Mouse (Mus musculus) G1E (cell line): Measurements from ENCODE around the gene Nek8.

Source experiments
- CTCF ChIP-seq: IDR thresholded peaks from 2 replicates; pipeline ENCODE4 v1.5.1; 2012; ENCODE audit warnings: low read depth, low read length, inconsistent platforms, mixed read lengths
- GATA1 ChIP-seq: IDR thresholded peaks from 2 replicates; pipeline ENCODE4 v1.6.1; 2012; ENCODE audit warnings: borderline replicate concordance, low read length, inconsistent platforms, mixed read lengths
- POLR2AphosphoS5 ChIP-seq: IDR thresholded peaks from 2 replicates; pipeline ENCODE4 v1.6.1; 2012; ENCODE audit warnings: low read depth, low read length, inconsistent platforms; ENCODE audit not compliant: insufficient replicate concordance
- TAL1 ChIP-seq: conservative IDR thresholded peaks from 2 replicates; pipeline ENCODE4 v1.6.1; 2012; ENCODE audit warnings: low read depth, low read length, inconsistent platforms, mixed read lengths

DNA sequence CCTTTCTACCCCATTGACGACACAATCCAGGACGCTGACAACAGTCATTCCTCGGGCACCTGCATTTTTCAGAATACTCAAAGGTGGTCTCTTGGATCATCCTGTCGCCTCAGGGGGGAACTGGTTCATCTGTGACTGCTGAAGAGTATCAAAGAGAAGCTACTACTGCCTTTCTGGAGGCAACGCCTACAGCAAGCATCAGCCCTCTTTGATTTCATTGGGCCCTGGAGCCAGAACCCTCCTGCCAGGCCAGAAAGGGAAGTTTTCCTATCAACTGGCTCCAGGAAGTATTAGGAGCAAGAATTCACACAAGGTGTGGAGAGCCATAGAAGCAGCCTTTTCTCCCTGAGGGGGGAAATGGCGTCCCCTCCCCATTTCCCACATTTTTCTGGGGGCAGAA lies 9.8 kb downstream of the Nek8 start:
- TF ChIP-seq CTCF (no peak), TAL1 (no peak), GATA1 (no peak), POLR2AphosphoS5 (no peak)
